Mouse (Mus musculus) hindbrain, embryonic 13.5 days (tissue): Measurements from ENCODE around the gene Vwa5b2. TPM values are rescaled to one million over a fixed set of nuclear protein-coding genes. Genes with fewer than 3 reads are reported as not detected.

ENCODE experiments used
- ATAC-seq: fragments of 200-750 bp; cut with Nextera tagmentation; 2 replicates; pipeline ENCODE4 v1.8.0; 2017; ENCODE audit warnings: moderate TSS enrichment; ENCODE audit not compliant: low FRiP score
- H3K27ac ChIP-seq: fragments of 300-500 bp; sonication (generic); 2 replicates; pipeline ENCODE4 v1.5.1; 2015; ENCODE audit warnings: inconsistent platforms, mild to moderate bottlenecking, moderate library complexity
- H3K27me3 ChIP-seq: fragments of 300-500 bp; sonication (generic); 2 replicates; pipeline ENCODE4 v1.6.1; 2015; ENCODE audit warnings: mild to moderate bottlenecking, inconsistent platforms
- H3K36me3 ChIP-seq: fragments of 300-500 bp; sonication (generic); 2 replicates; pipeline ENCODE4 v1.6.1; 2015; ENCODE audit warnings: mild to moderate bottlenecking, inconsistent platforms
- H3K4me1 ChIP-seq: fragments of 300-500 bp; sonication (generic); replicated peaks from 2 replicates; pipeline ENCODE4 v1.6.1; 2015; ENCODE audit warnings: inconsistent platforms
- H3K4me2 ChIP-seq: fragments of 300-500 bp; sonication (generic); 2 replicates; pipeline ENCODE4 v1.6.1; 2015; ENCODE audit warnings: inconsistent platforms, mild to moderate bottlenecking, moderate library complexity
- H3K4me3 ChIP-seq: fragments of 300-500 bp; sonication (generic); 2 replicates; pipeline ENCODE4 v1.5.1; 2015; ENCODE audit warnings: mild to moderate bottlenecking, inconsistent platforms
- H3K9ac ChIP-seq: fragments of 300-500 bp; sonication (generic); 2 replicates; pipeline ENCODE4 v1.6.1; 2015; ENCODE audit warnings: mild to moderate bottlenecking, inconsistent platforms
- H3K9me3 ChIP-seq: fragments of 300-500 bp; sonication (generic); 2 replicates; pipeline ENCODE4 v1.6.1; 2016; ENCODE audit warnings: inconsistent platforms
- WGBS: fragments of 180-500 bp; shearing (Covaris S2); methylation state at CpG from one replicate; pipeline ENCODE4 v1.1.7; 2015; 5-methylcytosine and 5-hydroxymethylcytosine counted together
- polyA plus RNA-seq: library from polyadenylated mRNA; unstranded; fragments of >200 nt; fragmentation: Nextera tagmentation; extraction: Ambion mirVana; gene quantifications from 2 replicates; pipeline ENCODE4 v1.2.1, GENCODE M21; 2015

The Vwa5b2 gene
- polyA plus RNA-seq, result 13.1 and 14.1 TPM in 2 replicates

- Histone ChIP-seq H3K27me3 (peaks cover 67% of the 10 kb centered on the region), H3K4me3 (peak within 1 kb of the TSS; percentile 57), H3K36me3 (no peaks in the 10 kb centered on the region), H3K9ac (peak within 1 kb of the TSS; percentile 79), H3K9me3 (no peaks in the 10 kb centered on the region), H3K4me2 (peak within 1 kb of the TSS; percentile 90), H3K4me1 (peaks cover 22% of the 10 kb centered on the region), H3K27ac (peak within 1 kb of the TSS; percentile 64)
- 2% methylated on average over 24 of the region's 24 CpGs for WGBS
- ATAC-seq, result peak; percentile 85
These were observed at the start of gene Vwa5b2 for GRCm38 (mm10) chr16:20589366-20589938. Gene Vwa5b2 (plus strand): TSS chr16:20589471.

GRCm38 (mm10) chr16:20539649-20540048 is 49.6 kb upstream of the Vwa5b2 start:
- Histone ChIP-seq H3K4me3 (no peak overlapping the region), H3K27me3 (no peaks in the 10 kb centered on the region), H3K36me3 (peaks cover 67% of the 10 kb centered on the region), H3K4me2 (no peak overlapping the region), H3K27ac (no peak overlapping the region), H3K4me1 (peaks cover 27% of the 10 kb centered on the region), H3K9me3 (no peaks in the 10 kb centered on the region), H3K9ac (no peak overlapping the region)
- no peak for ATAC-seq
- WGBS, result 82% methylated on average over 3 of the region's 3 CpGs

GRCm38 (mm10) chr16:20540438-20540837 is 48.8 kb upstream of the Vwa5b2 start:
- Histone ChIP-seq H3K9ac (no peak overlapping the region), H3K36me3 (peaks cover 75% of the 10 kb centered on the region), H3K4me2 (no peak overlapping the region), H3K27me3 (no peaks in the 10 kb centered on the region), H3K4me3 (no peak overlapping the region), H3K9me3 (no peaks in the 10 kb centered on the region), H3K27ac (no peak overlapping the region), H3K4me1 (peaks cover 27% of the 10 kb centered on the region)
- ATAC-seq, result no peak
- 92% methylated on average over 4 of the region's 4 CpGs for WGBS

GRCm38 (mm10) chr16:20545696-20546095 is 43.6 kb upstream of the Vwa5b2 start:
- WGBS, result 92% methylated on average over 10 of the region's 10 CpGs
- Histone ChIP-seq H3K4me2 (no peak overlapping the region), H3K9ac (no peak overlapping the region), H3K36me3 (peaks cover 60% of the 10 kb centered on the region), H3K9me3 (no peaks in the 10 kb centered on the region), H3K4me3 (no peak overlapping the region), H3K27ac (no peak overlapping the region), H3K4me1 (peaks cover 20% of the 10 kb centered on the region), H3K27me3 (no peaks in the 10 kb centered on the region)
- ATAC-seq, result no peak

GRCm38 (mm10) chr16:20547423-20547822 is 41.8 kb upstream of the Vwa5b2 start:
- Histone ChIP-seq H3K4me2 (peak overlapping the region; percentile 90), H3K4me3 (peak overlapping the region; percentile 84), H3K9me3 (no peaks in the 10 kb centered on the region), H3K4me1 (peaks cover 20% of the 10 kb centered on the region), H3K27ac (0 out of 2 replicates have a peak overlapping the region, but pooled peaks have one; percentile 80), H3K9ac (peak overlapping the region; percentile 78), H3K27me3 (no peaks in the 10 kb centered on the region), H3K36me3 (peaks cover 59% of the 10 kb centered on the region)
- WGBS, result 63% methylated on average over 5 of the region's 5 CpGs
- ATAC-seq, result no peak

- Histone ChIP-seq H3K27me3 (no peaks in the 10 kb centered on the region), H3K4me2 (peak within 1 kb of the TSS; percentile 90), H3K4me3 (peak within 1 kb of the TSS; percentile 84), H3K9ac (peak within 1 kb of the TSS; percentile 90), H3K27ac (peak within 1 kb of the TSS; percentile 80), H3K36me3 (peaks cover 60% of the 10 kb centered on the region), H3K9me3 (no peaks in the 10 kb centered on the region), H3K4me1 (peaks cover 20% of the 10 kb centered on the region)
- WGBS, result under 1% methylated on average over 56 of the region's 56 CpGs
- ATAC-seq, result peak; percentile 99
These were observed 40.9 kb upstream of the Vwa5b2 start, which contains the start of gene Abcf3 for GRCm38 (mm10) chr16:20548096-20548948. Gene Abcf3 (plus strand): TSS chr16:20548577.

- Histone ChIP-seq H3K27me3 (no peaks in the 10 kb centered on the region), H3K4me3 (peak overlapping the region; percentile 84), H3K27ac (no peak overlapping the region), H3K4me2 (peak overlapping the region; percentile 90), H3K4me1 (peaks cover 20% of the 10 kb centered on the region), H3K9me3 (no peaks in the 10 kb centered on the region), H3K9ac (peak overlapping the region; percentile 90), H3K36me3 (peaks cover 60% of the 10 kb centered on the region)
- no peak for ATAC-seq
- WGBS, result 55% methylated on average over 9 of the region's 9 CpGs
These were observed 40.1 kb upstream of the Vwa5b2 start for GRCm38 (mm10) chr16:20549161-20549560.

- H3K27me3 ChIP-seq, result no peaks in the 10 kb centered on the region
- 95% methylated on average over 5 of the region's 5 CpGs for WGBS
These were observed 37.6 kb upstream of the Vwa5b2 start for GRCm38 (mm10) chr16:20551691-20552090.

GRCm38 (mm10) chr16:20552594-20552993 is 36.7 kb upstream of the Vwa5b2 start:
- peaks cover 66% of the 10 kb centered on the region for H3K36me3 ChIP-seq
- no peak for ATAC-seq

More at GRCm38 (mm10) chr16:20551691-20552090, 37.6 kb upstream of the Vwa5b2 start:
- H3K4me3 ChIP-seq, result no peak overlapping the region
- H3K9me3 ChIP-seq, result no peaks in the 10 kb centered on the region
- H3K4me1 ChIP-seq, result peaks cover 20% of the 10 kb centered on the region
- H3K9ac ChIP-seq, result no peak overlapping the region
- H3K36me3 ChIP-seq, result peaks cover 59% of the 10 kb centered on the region
- H3K4me2 ChIP-seq, result no peak overlapping the region
- no peak for ATAC-seq
- no peak overlapping the region for H3K27ac ChIP-seq

GRCm38 (mm10) chr16:20555000-20555399 is 34.3 kb upstream of the Vwa5b2 start:
- WGBS, result 88% methylated on average over 6 of the region's 6 CpGs
- H3K36me3 ChIP-seq, result peaks cover 88% of the 10 kb centered on the region
- no peaks in the 10 kb centered on the region for H3K27me3 ChIP-seq
- H3K4me3 ChIP-seq, result no peak overlapping the region
- ATAC-seq, result no peak
- no peaks in the 10 kb centered on the region for H3K9me3 ChIP-seq
- H3K9ac ChIP-seq, result no peak overlapping the region
- peaks cover under 1% of the 10 kb centered on the region; the same call in 1 of the 2 replicates for H3K4me1 ChIP-seq
- H3K4me2 ChIP-seq, result no peak overlapping the region
- no peak overlapping the region for H3K27ac ChIP-seq

More at GRCm38 (mm10) chr16:20552594-20552993, 36.7 kb upstream of the Vwa5b2 start:
- 96% methylated on average over 1 of the region's 1 CpGs for WGBS
- peaks cover 16% of the 10 kb centered on the region for H3K4me1 ChIP-seq
- H3K27ac ChIP-seq, result no peak overlapping the region
- no peak overlapping the region for H3K9ac ChIP-seq
- no peaks in the 10 kb centered on the region for H3K27me3 ChIP-seq
- H3K4me3 ChIP-seq, result no peak overlapping the region
- H3K9me3 ChIP-seq, result no peaks in the 10 kb centered on the region
- no peak overlapping the region for H3K4me2 ChIP-seq

- H3K27ac ChIP-seq, result no peak overlapping the region
- H3K36me3 ChIP-seq, result peaks cover 90% of the 10 kb centered on the region
- no peak overlapping the region for H3K9ac ChIP-seq
- WGBS, result 83% methylated on average over 7 of the region's 7 CpGs
- H3K4me3 ChIP-seq, result no peak overlapping the region
- H3K9me3 ChIP-seq, result no peaks in the 10 kb centered on the region
- H3K4me2 ChIP-seq, result no peak overlapping the region
- no peak for ATAC-seq
- H3K27me3 ChIP-seq, result no peaks in the 10 kb centered on the region
- H3K4me1 ChIP-seq, result no peaks in the 10 kb centered on the region
These were observed 31.9 kb upstream of the Vwa5b2 start for GRCm38 (mm10) chr16:20557381-20557780.

- no peak overlapping the region for H3K27ac ChIP-seq
- no peaks in the 10 kb centered on the region for H3K4me1 ChIP-seq
- WGBS, result 63% methylated on average over 1 of the region's 1 CpGs
- no peaks in the 10 kb centered on the region for H3K9me3 ChIP-seq
- H3K27me3 ChIP-seq, result no peaks in the 10 kb centered on the region
- no peak overlapping the region for H3K4me2 ChIP-seq
- H3K4me3 ChIP-seq, result no peak overlapping the region
- H3K9ac ChIP-seq, result no peak overlapping the region
- ATAC-seq, result no peak
- peaks cover 34% of the 10 kb centered on the region for H3K36me3 ChIP-seq
These were observed 24.2 kb upstream of the Vwa5b2 start for GRCm38 (mm10) chr16:20565075-20565474.
